12 mouse cellular contexts compared by ENCODE assay signal in the genomic region with DNA sequence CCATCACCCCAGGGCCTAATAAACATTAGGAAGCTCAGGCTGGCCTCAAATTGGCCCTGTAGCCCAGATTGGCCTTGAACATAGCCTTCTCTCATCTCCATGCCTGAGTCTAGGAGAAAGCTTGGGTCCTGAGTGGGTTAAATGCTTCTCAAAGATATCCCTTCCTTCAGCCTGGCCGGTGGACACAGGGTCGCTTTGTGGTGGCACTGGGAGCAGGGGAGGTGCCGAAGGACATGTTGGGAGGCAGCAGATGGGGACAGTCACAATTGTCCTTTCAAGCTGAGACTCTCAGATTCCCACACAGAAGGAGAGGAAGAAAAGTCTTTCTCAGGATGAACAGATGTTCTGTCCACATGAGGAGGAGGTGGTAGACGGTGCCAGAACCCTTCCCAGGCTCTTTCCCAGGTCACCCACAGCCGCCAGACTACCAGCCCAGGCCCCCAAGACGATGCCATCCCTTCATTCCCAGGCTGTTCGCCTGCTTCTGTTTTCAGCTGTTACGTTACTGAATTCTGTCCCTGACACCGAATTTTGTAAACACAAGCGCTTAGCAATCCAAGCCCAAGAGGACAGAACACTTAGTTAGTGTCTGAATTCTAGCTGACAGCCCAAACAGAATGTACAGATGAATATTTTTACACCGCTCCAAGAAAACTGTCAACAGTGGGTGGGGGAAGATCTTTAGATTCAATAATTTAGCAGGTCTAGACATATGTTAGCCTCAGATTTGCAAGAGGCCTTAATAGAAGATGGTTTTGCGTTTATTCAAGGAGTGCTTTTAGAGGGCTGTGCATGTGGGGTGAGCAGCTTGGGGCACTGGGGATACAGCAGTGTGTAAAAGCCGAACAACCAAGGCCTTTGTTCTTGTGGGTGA. TPM values are rescaled to one million over a fixed set of nuclear protein-coding genes. Genes with fewer than 3 reads are reported as not detected.
A peak's percentile ranks its signal among the peaks of the same experiment; 100 is the strongest.
DNase-seq lines count a peak whose midpoint lies in the region; ATAC-seq and TF ChIP-seq lines count a peak whose summit lies in the region.
"Had no signal": no experiment of that assay in that cellular context is flagged by ENCODE, and none has a peak within 500 bp of the region (broad histone marks: within the 10 kb centered on the region; RNA-seq: fewer than 3 reads in every experiment).

No protein-coding gene starts in this region.

- no peak overlapping the region for H3K9ac ChIP-seq in lung, postnatal 0 days (replicated peaks; ENCODE audit: low read depth)
- no peak overlapping the region for H3K9ac ChIP-seq in midbrain, postnatal 0 days (replicated peaks; ENCODE audit: low read length, poor library complexity, severe bottlenecking)

- H3K4me3 ChIP-seq in lung, postnatal 0 days (ENCODE audit: low read depth, low read length): no peak overlapping the region
- H3K4me3 ChIP-seq in midbrain, postnatal 0 days (ENCODE audit: low read depth, low read length): no peak overlapping the region

- 53% methylated on average over 13 of the region's 13 CpGs for WGBS in lung, postnatal 0 days
- WGBS in midbrain, postnatal 0 days: 73% methylated on average over 13 of the region's 13 CpGs

- no peak overlapping the region for H3K4me2 ChIP-seq in lung, postnatal 0 days (replicated peaks; ENCODE audit: low read depth, low read length)
- H3K4me2 ChIP-seq in midbrain, postnatal 0 days (ENCODE audit: low read depth, low read length, poor library complexity, severe bottlenecking): no peak overlapping the region

- DNase-seq in cerebellum, postnatal 10 days: peak; percentile 52 to 65
- no peak for DNase-seq in cerebellum, postnatal 36 days
- peak; percentile 31 for DNase-seq in lung, postnatal 0 days (ENCODE audit: low spot score)
- no peak for DNase-seq in lung, postnatal 25 days (ENCODE audit: low spot score)
- peak; percentile 40 to 68 for DNase-seq in frontal cortex, adult 2 months (ENCODE audit: extremely low spot score in 1 of 2, low spot score in 1 of 2)
- DNase-seq in midbrain, postnatal 0 days (ENCODE audit: low spot score): peak; percentile 34
- no peak for DNase-seq in ovary, adult 18-20 months (ENCODE audit: low spot score)
- DNase-seq in heart, postnatal 10 days: no peak
- DNase-seq: heart, postnatal 4 days; kidney, adult 2 months had no signal

- H3K27ac ChIP-seq in lung, postnatal 0 days (ENCODE audit: low read length): no peak overlapping the region
- no peak overlapping the region for H3K27ac ChIP-seq in midbrain, postnatal 0 days (ENCODE audit: low read depth, low read length)

- TF ChIP-seq CTCF in lung, postnatal 0 days (IDR thresholded peaks at IDR 0.05): no peak
- no peak for TF ChIP-seq CTCF in midbrain, postnatal 0 days (IDR thresholded peaks at IDR 0.05)

- no peaks in the 10 kb centered on the region for H3K9me3 ChIP-seq in lung, postnatal 0 days (ENCODE audit: low read length)
- H3K9me3 ChIP-seq in midbrain, postnatal 0 days (ENCODE audit: low read length): no peaks in the 10 kb centered on the region

- ATAC-seq in lung, postnatal 0 days: peak; percentile 26; the same call in 1 of the 2 replicates
- peak; percentile 56; the same call in 1 of the 2 replicates for ATAC-seq in midbrain, postnatal 0 days (ENCODE audit: low FRiP score)

- H3K27me3 ChIP-seq in lung, postnatal 0 days (replicated peaks; ENCODE audit: insufficient read depth, low read length): no peaks in the 10 kb centered on the region
- H3K27me3 ChIP-seq in midbrain, postnatal 0 days (ENCODE audit: insufficient read depth, low read length): no peaks in the 10 kb centered on the region

- no peaks in the 10 kb centered on the region for H3K4me1 ChIP-seq in lung, postnatal 0 days (ENCODE audit: insufficient read depth, low read depth, low read length)
- peaks cover 4% of the 10 kb centered on the region; the same call in 1 of the 2 replicates for H3K4me1 ChIP-seq in midbrain, postnatal 0 days (ENCODE audit: insufficient read depth, low read length)

- H3K36me3 ChIP-seq in lung, postnatal 0 days (ENCODE audit: insufficient read depth, low read length): no peaks in the 10 kb centered on the region
- no peaks in the 10 kb centered on the region for H3K36me3 ChIP-seq in midbrain, postnatal 0 days (ENCODE audit: insufficient read depth, low read length)

- TF ChIP-seq EP300 in lung, postnatal 0 days (IDR thresholded peaks at IDR 0.05): no peak

- intact Hi-C loops in heart, postnatal 10 days (cut with DNase I): no loop called here

RNA-seq across cellular contexts. Expression of a gene that starts 23.2 kb away (rescaled TPM):
- polyA plus RNA-seq in lung, postnatal 0 days (2015; fragmentation: Nextera tagmentation; extraction: Ambion mirVana): 3.3 and 4.5 TPM in 2 replicates
- polyA plus RNA-seq in frontal cortex, adult 2 months (2012; rRNA removed): 6.1 and 6.4 TPM in 2 replicates
- 19.1 and 26.4 TPM in 2 replicates for total RNA-seq in midbrain, postnatal 0 days (2014; rRNA removed)
- 19.9 and 20.4 TPM in 2 replicates for polyA plus RNA-seq in midbrain, postnatal 0 days (2015; fragmentation: Nextera tagmentation; extraction: Ambion mirVana)
- total RNA-seq in heart, postnatal 10 days (2021): 10 to 100 TPM; 11.3 to 12.1 TPM
- total RNA-seq: common myeloid progenitor, adult 5-6 weeks; neutrophil, adult 5-6 weeks had no signal

Comparison
In these comparisons a context has a peak if more than half of its experiments do, and no peak if none do; other contexts are left out.
1. DNase-seq: peak in cerebellum, postnatal 10 days (2 of 2), lung, postnatal 0 days (single experiment), frontal cortex, adult 2 months (2 of 2) and midbrain, postnatal 0 days (single experiment); none in cerebellum, postnatal 36 days (0 of 2), lung, postnatal 25 days (single experiment), ovary, adult 18-20 months (single experiment) and heart, postnatal 10 days (0 of 2).